Mouse (Mus musculus) gastrocnemius, adult 8-10 months (tissue): Measurements from ENCODE around the gene Asap3. TPM values are rescaled to one million over a fixed set of nuclear protein-coding genes. Genes with fewer than 3 reads are reported as not detected.

Source experiments
- DNase-seq, 2 experiments: peaks; one replicate each; pipeline ENCODE4 v3.0.0; 2022; ENCODE audit warnings: low spot score in 2 of 2
- total RNA-seq, 4 experiments: library from RNA; stranded (reverse); gene quantifications; 2 replicates each; pipeline ENCODE4 v1.2.4; 2022

Asap3 gene
- 1 to 10 TPM in 2 of 4 experiments, under 1 TPM in 2; 0.92 to 1.3 (median 1.1) TPM for total RNA-seq

DNA sequence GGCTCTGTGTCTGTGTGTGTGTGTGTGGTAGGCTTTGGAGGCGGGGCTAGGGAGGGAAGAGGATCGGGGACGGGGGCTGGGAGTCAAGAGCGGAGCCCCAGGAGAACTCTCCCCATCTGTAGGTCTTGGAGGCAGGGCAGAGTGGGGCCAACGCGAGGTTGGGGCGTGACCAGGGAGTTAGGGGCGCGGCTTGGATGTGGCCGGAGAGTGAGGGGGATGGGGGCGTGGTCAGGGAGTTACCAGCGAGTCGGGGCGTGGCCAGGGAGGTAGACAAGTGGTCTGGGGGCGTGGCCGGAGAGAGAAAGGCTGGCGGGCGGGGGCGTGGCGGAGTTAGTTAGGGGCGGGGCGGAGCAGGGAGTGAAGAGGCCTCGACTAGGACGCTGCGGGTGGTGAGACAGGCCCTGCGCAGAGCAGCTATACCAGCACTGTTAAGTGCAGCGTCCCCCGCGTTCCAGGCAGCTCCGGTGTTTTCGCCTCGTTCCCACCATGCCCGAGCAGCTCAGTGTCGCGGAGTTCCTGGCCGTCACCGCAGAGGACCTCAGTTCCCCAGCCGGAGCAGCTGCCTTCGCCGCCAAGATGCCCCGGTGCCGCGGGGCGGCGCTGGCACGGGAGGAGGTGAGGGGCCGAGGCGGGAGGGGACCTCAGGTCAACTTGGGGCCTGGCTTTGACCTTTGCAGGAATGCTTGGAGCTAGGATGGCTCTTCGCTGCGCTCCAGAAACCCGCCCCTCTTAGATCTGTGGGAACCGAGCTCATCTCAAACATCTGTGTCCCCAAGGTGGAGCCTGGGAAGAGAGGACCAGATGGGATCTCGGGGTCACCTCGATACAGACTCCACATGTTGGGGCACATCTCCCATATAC, at the start of gene Asap3:
Gene Asap3, plus strand, starts transcription at position 333 of the 861 bp plus-strand sequence.
- DNase-seq, result peak; percentile 93 to 95

DNA sequence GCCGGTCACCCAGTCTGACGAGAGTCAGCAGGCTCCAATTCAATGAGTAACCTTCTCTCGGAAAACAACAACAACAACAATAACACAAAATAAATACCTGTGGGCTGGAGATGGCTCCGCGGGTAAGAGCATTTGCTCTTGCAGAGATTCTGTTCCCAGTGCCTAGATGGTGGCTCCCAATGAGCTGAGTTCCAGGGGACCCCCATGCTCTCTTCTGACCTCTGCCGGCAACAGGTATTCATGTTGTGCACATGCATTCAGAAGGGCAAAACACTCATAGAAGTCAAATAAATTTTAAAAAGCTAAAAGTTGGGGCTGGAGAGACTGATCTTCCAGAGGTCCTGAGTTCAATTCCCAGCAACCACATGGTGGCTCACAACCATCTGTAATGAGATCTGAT, 47.7 kb upstream of the Asap3 start:
- no peak for DNase-seq

DNA sequence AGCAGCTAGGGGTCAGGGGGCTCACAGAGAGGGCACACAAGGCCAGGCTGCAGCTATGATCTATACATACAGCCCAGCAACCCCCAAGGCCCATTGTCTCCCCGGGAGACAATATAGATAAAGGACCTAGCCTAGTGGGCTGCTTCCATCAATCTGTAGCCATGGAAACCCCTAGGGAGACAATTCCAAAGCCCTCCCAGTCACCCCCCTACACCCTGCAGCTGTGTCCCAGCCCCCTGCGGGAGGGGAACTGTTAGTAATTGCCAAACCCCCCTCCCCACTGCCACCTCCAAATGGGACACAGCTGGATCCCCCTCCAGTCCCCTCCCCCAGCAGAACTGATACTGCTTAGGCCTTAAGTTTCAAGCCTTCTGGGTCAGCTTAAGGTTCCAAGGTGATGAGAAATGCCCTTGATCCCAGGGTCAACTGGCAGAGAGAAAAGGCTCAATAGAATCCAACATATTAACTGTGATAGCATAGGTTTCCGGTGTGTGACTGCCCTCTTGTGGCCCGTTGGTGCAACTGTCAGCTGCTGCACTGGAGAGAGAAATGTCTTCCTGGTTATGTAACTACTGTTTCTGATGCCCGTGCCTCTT, 46.3 kb upstream of the Asap3 start:
- DNase-seq, result peak; percentile 41 to 62

DNA sequence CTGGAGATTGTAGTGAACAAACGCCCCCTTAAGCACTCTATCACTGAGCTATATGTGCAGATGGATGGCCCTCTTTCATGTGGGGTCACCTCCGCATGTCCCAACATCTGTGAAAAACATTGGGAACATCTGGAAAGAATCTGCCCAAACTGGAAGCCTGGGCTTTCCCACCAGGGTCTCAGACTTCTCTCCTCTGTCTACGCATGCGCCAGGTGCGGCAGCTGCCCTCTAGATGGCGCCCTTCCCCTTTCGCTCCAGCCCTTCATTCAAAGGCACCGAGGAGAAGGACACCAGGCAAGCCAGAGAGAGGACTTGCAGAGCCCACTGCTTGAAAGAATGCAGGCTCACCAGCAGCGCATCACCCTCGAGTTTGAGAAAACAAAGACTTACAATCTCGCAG, 42.7 kb upstream of the Asap3 start:
- peak; percentile 72 to 77 for DNase-seq

DNA sequence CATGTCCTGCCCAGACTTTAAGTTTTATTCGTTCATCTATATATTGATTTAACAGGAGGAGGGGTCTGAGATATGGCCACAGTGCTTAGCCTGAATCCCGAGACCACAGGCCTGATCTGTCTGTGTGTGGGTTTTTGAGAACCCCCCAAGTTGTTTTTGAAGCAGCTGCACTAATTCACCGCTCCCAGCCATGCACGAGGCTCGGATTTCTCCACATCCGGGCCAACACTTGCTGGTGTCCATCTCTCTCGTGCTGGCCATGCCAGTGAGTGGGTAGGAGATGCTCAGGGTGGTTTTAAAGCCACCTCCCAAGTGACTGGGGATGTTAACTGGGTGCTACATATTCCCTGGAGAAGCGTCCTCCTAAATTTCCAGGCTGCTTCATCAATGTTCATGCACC, 41.2 kb upstream of the Asap3 start:
- DNase-seq, result no peak

DNA sequence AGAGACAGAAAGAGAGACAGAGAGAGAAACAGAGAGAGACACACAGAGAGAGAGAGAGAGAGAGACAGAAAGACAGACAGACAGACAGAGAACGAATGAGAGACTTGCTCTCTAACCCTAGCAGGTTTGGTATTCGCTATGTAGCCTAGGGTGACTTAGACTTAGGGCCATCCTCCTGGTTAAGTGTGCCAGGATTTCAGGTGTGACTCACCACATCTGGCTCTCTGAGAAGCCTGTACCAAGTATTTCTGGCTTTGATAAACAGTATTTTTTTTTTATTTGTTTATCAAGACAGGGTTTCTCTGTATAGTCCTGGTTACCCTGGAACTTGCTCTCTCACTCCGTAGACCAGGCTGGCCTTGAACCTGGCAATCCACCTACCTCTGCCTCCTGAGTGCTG, 38.5 kb upstream of the Asap3 start:
- no peak for DNase-seq

DNA sequence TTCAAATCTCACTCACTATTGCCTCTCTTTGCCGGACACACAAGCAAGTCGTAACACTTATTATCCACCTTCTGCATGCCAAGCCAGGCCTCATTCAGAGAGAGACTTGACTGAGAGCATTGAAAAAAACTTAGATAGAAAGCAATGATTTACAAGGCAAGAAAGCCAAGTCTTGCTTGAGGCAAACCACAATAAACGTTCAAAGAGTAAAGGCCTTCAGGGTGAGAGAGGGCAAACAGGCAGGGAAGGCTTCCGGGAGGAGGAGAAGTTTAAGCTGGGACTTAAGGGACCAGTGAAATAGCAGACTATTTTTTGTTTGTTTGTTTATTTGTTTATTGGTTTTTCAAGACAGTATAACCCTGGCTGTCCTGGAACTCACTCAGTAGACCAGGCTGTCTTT, 35.8 kb upstream of the Asap3 start:
- DNase-seq, result no peak

DNA sequence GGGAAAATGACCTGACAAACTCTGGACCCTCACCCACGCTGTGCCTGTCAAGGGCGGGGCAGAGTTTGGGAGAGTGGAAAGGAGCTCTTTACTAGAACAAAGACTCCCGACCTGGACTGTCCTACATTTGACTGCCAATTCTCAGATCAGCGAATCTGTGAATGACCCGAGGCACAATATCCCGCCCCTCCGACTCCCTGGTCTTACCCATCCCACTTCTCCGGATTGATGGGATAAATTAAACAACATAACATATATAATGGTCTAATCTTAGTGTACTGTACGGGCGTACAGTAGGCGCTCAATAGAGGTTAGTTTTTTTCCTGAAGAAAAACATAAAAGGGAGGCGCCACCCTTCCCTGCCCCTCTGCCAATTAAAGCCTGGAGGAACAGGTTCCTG, 34.7 kb upstream of the Asap3 start:
- no peak for DNase-seq

DNA sequence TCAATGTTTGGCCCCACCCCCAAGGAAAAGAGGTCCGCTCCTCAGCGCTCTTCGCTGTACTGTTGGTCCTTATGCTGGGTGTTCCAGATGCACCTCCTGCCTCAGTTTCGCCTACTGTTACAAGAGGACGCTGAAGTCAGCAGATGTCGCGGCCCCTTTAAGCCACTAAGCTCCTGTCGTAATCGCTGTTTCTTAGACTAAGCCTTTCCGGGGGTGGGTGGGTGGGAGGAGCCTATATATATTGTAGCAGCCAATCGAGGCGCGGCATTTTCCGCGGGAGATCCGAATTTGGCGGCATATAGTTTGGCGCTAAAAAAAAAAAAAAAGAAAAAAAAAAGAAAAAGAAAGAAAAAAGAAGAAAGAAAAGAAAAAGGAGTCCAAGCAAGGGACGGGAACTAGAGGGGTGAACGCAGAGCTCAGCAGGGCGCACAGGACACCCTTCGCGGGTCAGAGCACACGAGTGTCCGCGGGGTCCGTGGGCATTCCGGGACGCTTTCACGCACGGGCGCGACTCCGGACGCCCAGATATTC, 34.1 kb upstream of the Asap3 start, which contains the start of gene E2f2:
Gene E2f2, plus strand, starts transcription at position 384 of the 531 bp plus-strand sequence.
- peak in 1 of 2 experiments; percentile 29 for DNase-seq

DNA sequence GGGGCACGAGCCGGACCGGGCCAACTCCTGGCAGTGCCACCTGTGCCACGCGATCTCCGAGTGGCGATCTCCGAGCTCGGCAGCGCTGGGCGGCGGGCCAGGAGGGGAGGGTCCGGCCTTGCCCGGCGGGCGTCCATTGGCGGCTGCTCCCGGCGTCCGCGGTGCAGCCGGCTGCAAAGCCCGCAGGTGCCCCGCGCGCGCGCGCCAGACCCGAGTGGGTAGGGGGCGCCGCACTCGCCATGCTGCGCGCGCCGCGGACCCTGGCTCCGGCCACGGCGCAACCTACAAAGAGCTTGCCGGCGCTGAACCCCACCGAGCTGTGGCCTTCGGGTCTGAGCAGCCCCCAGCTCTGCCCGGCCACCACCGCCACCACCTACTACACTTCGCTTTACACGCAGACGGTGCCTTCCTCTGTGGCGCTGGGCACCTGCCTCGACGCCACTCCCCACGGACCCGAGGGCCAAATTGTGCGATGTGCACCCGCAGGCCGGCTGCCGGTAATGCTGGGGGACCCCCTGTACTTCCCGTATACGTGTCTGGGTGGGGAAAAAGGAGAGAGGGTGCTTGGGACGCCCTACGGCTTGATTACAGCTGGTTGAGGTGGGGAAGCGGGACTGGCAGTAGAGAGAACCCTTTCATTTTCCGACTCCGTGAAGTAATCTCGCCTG, 33.5 kb upstream of the Asap3 start:
- DNase-seq, result peak in 1 of 2 experiments; percentile 20

DNA sequence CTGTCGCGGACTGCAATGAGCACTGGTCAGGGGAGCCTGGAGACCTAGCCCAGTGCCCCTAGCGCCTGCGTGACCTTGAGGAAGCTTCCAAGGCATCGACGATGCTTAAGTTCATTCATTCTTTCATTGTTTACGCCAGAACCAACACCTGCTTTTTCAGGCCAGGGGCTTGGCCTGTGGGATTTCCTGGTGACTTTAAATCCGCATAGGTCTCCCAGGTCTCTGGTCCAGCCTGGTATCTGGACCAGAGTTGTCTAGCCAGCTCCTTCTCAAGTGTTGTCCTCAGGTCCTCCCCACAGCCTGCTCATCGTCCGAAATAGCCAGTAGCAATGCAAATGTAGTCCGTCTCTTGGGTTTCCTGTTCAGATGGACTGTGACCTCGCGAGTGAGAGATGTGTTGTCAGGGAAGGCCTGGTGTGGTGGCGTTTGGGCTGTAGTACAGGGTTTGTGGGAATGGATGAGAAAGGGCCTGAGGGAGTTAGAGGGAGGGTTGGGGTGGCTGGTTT, 32.9 kb upstream of the Asap3 start:
- no peak for DNase-seq

DNA sequence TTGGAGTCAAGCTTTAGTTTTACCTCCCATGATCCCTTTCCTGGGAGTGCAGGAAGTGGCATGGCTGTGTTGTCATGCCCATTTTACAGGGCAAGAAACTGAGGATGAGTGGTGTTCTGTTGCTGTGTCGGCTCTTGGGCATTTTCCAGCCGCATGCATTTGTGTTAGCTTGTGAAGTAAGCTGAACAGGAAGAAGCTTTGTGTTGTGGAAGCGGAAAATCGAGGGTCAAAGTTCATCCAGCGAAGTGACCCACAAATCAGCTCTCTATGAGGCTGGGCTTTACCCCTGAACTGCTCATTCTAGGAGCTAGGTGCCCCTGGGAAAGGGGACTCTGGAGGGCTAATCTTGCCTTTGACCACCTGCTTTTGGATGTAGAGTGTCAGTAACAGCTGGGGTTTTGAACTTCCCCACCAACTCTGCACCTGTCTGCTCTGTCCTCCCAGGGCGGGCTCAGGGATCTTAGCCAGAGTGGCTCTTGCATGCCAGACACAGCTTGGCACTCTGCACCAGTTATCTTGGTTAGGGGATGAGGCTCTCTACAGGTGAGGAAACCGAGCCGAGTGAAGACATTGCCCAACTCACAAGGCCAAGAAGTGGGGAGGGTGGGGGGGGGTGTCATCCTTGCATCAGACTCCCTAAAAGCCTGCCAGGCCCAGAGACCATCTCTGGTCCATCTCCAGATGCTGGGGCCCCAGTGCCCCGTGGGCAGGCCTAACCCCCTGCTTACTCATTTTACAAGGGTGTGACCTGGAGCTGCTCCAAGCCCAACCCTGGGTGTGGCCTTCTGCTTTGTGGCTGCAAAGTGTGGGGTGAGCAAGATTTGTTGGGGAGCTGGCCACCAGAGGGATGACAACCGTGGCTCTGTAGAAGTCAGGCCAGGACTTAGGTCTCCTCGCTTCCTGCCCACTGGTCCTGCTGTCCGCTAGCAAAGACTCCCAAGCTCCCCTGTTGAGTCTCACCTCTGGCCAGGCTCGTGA, 31.7 kb upstream of the Asap3 start:
- no peak for DNase-seq

DNA sequence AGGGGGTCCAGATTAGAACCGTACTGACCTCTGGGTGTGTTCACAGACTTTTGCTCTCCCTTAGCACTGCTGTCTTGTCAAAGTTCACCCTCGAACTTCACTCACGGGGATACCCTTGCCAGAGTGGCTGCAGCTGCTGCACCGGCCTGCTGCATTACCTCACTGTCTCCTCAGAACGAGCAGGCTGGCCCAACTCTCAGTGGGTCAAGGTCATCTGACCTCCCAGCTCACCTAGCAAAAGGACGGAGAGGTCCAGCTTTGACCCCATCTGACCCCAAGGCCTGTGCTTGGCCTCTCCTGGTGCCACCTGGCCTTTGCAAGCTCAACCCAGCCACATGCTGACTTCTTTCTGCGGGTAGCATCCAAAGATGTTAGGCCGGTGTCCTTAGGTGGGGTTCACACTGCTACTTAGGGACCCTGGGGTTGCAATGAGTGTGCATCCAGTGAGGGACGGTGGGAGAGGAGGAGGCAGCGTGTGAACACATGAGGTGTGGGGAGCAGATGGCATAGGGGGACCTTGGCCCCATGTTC, 30.1 kb upstream of the Asap3 start:
- DNase-seq, result no peak

DNA sequence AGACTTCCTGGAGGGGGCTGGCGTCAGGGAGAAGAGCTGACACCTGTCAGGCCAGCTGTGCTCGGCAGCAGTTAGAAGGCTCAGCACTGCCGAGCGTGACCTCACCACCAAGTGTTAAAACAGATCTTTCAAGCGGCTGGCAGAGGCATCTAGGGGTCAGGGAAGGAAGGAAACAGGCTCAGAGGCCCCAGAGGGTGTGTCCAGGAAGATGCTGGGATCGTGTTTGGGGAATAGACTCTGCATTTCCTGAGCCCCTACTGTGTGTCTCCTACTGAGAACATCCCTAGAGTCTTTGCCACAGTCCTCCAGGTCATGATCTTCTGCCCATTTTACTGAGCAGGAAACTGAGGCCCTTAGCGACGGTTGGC, 28.9 kb upstream of the Asap3 start:
- no peak for DNase-seq

DNA sequence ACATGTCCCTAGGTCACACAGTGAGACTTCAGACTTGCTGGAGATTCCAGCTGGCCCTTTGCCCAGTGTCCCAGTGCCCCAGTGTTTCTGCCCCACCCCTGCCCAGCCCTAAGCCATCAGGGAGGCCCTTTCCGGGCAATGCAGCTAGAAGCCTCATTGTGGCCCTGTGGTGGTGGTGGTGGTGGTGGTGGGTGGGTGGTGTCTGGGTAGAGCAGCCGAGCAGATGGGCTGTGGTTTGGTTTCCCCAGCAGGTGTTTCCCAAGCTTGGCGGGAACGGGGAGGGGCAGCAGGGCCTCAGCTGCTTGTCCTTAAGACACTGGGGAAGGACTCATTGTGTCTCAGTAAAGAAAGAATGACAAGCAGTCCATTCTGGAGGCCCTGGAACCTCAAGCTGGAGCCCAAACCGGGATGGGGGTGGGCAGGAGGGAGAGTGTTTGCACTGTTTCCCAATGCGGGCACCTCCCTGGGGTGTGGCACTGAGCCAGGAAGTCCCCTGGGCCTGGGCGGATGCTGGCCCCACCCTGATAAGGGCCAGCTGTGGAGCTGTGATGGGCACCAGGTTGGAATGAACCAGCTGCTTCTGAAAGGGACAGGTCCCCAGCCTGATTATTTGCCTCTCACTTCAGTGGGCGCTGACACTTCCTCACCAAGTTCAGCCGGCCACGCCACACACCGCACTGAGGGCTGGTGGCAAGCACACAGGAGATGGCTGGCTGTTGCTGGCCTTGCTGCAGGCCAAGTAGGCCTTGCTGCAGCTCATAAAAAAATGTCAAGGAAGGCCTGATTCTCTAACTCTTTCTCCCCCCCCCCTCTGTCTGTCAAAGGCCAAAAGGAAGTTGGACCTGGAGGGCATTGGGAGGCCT, 28.3 kb upstream of the Asap3 start:
- DNase-seq, result no peak

DNA sequence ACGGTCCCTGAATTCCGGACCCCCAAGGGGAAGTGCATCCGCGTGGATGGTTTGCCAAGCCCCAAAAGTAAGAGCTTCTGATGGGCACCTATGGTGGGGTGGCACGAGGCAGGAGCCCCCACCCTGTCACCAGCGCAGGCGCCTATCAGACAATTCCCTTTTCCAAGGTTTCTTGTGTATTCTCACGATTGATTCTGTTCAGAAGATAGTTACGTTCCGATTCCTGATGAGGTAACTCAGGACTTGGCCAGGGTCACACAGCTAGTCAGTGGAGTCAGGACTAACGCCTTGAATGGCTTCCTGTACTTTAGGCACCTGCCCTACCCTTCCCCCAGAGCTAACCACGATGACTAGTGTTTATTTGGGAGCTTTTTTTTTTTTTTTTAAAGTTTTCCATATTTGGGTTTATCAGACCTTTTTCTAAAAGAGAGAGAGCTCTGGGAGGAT, 27.7 kb upstream of the Asap3 start:
- no peak for DNase-seq

DNA sequence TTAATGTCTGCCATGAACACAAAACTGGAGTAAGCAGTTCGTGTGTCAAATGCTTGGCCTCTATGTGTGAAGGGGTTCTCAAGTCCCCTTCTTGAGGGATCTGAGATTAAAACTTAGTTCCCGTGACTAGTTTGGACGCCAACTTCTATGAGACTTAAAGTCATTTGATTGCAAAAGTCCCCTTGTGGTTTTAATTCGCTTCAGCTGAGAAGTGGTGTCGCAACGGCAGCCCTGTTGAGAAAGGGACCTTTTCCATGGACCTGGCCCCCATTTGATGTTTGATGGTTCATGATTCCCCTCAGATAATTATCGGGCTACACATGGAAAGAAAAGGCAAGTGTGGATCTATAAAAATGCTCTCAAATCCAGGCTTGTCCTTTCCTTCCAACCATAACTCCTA, 26.7 kb upstream of the Asap3 start:
- no peak for DNase-seq

DNA sequence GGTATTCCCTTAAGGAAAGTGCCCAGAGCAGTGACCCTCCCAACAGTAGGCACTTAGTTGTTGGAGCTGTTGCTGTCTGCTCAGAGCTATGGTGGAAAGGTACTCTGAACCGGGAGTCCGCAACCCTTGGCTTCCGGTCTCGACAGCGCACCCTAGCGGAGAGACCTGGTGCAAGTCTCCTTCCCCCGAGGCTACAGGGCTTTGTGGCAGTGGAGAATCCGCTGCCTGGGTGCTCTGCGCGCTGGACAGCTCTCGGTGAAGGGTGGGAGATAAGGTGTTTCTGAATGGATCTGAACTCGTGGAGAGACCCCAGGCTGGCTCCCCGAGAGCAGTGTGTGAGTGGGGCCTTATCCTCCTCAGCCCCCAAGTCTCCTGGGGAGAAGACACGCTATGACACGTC, 26.2 kb upstream of the Asap3 start:
- peak; percentile 73 to 76 for DNase-seq
